Mouse (Mus musculus) liver, adult 2 months (tissue): ENCODE measurements around the gene Rnf113a2. TPM values are rescaled to one million over a fixed set of nuclear protein-coding genes. Genes with fewer than 3 reads are reported as not detected.

ENCODE experiments used
- DNase-seq: peaks from one replicate; pipeline ENCODE4 v3.0.0-alpha.2; 2011; ENCODE audit warnings: low read depth, low spot score; ENCODE audit errors: extremely low read depth
- H3K27ac ChIP-seq: fragments of 200-500 bp; replicated peaks from 2 replicates; pipeline ENCODE4 v1.5.1; 2012; ENCODE audit warnings: low read depth, mild to moderate bottlenecking, control low read depth, inconsistent platforms, low read length; ENCODE audit not compliant: insufficient read depth
- H3K27me3 ChIP-seq: fragments of 200-500 bp; 2 replicates; pipeline ENCODE4 v1.6.1; 2012; ENCODE audit warnings: mild to moderate bottlenecking, moderate library complexity, low read length, inconsistent platforms; ENCODE audit not compliant: control insufficient read depth, insufficient read depth
- H3K36me3 ChIP-seq: fragments of 200-500 bp; 2 replicates; pipeline ENCODE4 v1.6.1; 2012; ENCODE audit warnings: low read length, inconsistent platforms; ENCODE audit not compliant: control insufficient read depth, insufficient read depth
- H3K4me1 ChIP-seq: fragments of 200-500 bp; 2 replicates; pipeline ENCODE4 v1.6.1; 2011; ENCODE audit warnings: low read length; ENCODE audit not compliant: control insufficient read depth, insufficient read depth
- H3K4me3 ChIP-seq: fragments of 200-500 bp; 2 replicates; pipeline ENCODE4 v1.5.1; 2011; ENCODE audit warnings: low read depth, mild to moderate bottlenecking, control low read depth, low read length, moderate library complexity; ENCODE audit not compliant: insufficient read depth
- H3K79me2 ChIP-seq: fragments of 200-500 bp; 2 replicates; pipeline ENCODE4 v1.6.1; 2012; ENCODE audit warnings: inconsistent platforms, mild to moderate bottlenecking, low read length, moderate library complexity; ENCODE audit not compliant: control insufficient read depth, insufficient read depth
- H3K9ac ChIP-seq: fragments of 200-500 bp; 2 replicates; pipeline ENCODE4 v1.6.1; 2012; ENCODE audit warnings: low read depth, mild to moderate bottlenecking, control low read depth, inconsistent platforms, low read length
- CTCF ChIP-seq: fragments of 200-500 bp; IDR thresholded peaks from 2 replicates; pipeline ENCODE4 v1.5.1; 2011; ENCODE audit warnings: low read depth, low read length, control low read depth
- POLR2A ChIP-seq: fragments of 200-500 bp; IDR thresholded peaks from 2 replicates; pipeline ENCODE4 v1.6.1; 2011; ENCODE audit warnings: low read length, control low read depth; ENCODE audit not compliant: insufficient read depth; ENCODE audit errors: extremely low read depth
- WGBS: fragments of 180-500 bp; shearing (Covaris S2); methylation state at CpG from one replicate; pipeline ENCODE4 v1.1.7; 2018; 5-methylcytosine and 5-hydroxymethylcytosine counted together
- polyA plus RNA-seq: library from polyadenylated mRNA; depleted of rRNA; stranded (reverse); fragments of >200 nt; gene quantifications from 2 replicates; pipeline ENCODE4 v1.2.3, GENCODE M21; 2012
- total RNA-seq: library from RNA; depleted of rRNA; stranded (reverse); fragments of >200 nt; gene quantifications from 2 replicates; pipeline ENCODE4 v1.2.3, GENCODE M21; 2014

Rnf113a2 gene
- total and polyA plus RNA-seq, 2 experiments: 2.8 to 5.9 TPM

DNA sequence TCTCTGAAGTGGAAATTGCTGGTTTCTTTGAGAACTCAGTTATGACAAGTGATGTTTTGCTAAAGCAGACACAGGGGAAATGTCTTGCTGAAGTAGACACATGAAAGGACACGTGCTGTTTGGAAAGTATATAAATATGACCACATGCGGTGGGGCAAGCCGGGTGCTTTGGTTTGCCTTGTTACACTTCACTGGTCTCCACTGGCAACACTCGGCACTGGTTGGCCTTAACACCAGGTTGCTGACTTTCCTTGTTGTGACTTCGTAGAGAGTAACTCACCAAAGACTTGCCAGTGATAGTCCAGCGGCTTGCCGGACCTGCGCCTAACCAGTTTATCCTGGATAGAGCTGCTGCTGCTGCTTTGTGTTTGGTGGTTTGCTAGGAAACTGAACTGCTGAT is 28.9 kb upstream of the Rnf113a2 start:
- H3K36me3 ChIP-seq: peaks cover 46% of the 10 kb centered on the region
- H3K4me3 ChIP-seq: no peak overlapping the region
- no peak overlapping the region for H3K9ac ChIP-seq
- TF ChIP-seq CTCF: no peak
- no peak for TF ChIP-seq POLR2A
- peak overlapping the region; percentile 13; the same call in 1 of the 2 replicates for H3K27ac ChIP-seq
- no peaks in the 10 kb centered on the region for H3K27me3 ChIP-seq
- DNase-seq: peak; percentile 58
- peaks cover 11% of the 10 kb centered on the region for H3K4me1 ChIP-seq
- no peaks in the 10 kb centered on the region for H3K79me2 ChIP-seq
- WGBS: 82% methylated on average over 8 of the region's 8 CpGs

GRCm38 (mm10) chr12:84388774-84389400 is 28.1 kb upstream of the Rnf113a2 start:
- H3K9ac ChIP-seq: no peak overlapping the region
- H3K27ac ChIP-seq: peak overlapping the region; percentile 14; the same call in 1 of the 2 replicates
- H3K79me2 ChIP-seq: no peaks in the 10 kb centered on the region; the same call in 1 of the 2 replicates
- H3K4me3 ChIP-seq: no peak overlapping the region
- no peak for TF ChIP-seq CTCF
- peaks cover 50% of the 10 kb centered on the region for H3K36me3 ChIP-seq
- WGBS: 58% methylated on average over 14 of the region's 14 CpGs
- peaks cover 11% of the 10 kb centered on the region for H3K4me1 ChIP-seq
- H3K27me3 ChIP-seq: no peaks in the 10 kb centered on the region
- DNase-seq: no peak

- H3K4me1 ChIP-seq: peaks cover 2% of the 10 kb centered on the region; the same call in 1 of the 2 replicates
- H3K9ac ChIP-seq: no peak overlapping the region
- 88% methylated on average over 6 of the region's 6 CpGs for WGBS
- H3K79me2 ChIP-seq: no peaks in the 10 kb centered on the region; the same call in 1 of the 2 replicates
- H3K4me3 ChIP-seq: no peak overlapping the region
- H3K27me3 ChIP-seq: no peaks in the 10 kb centered on the region
- no peak for TF ChIP-seq POLR2A
- no peak for TF ChIP-seq CTCF
- no peak overlapping the region for H3K27ac ChIP-seq
- H3K36me3 ChIP-seq: peaks cover 57% of the 10 kb centered on the region
- DNase-seq: no peak
These were observed 26.7 kb upstream of the Rnf113a2 start for GRCm38 (mm10) chr12:84390336-84390735.

DNA sequence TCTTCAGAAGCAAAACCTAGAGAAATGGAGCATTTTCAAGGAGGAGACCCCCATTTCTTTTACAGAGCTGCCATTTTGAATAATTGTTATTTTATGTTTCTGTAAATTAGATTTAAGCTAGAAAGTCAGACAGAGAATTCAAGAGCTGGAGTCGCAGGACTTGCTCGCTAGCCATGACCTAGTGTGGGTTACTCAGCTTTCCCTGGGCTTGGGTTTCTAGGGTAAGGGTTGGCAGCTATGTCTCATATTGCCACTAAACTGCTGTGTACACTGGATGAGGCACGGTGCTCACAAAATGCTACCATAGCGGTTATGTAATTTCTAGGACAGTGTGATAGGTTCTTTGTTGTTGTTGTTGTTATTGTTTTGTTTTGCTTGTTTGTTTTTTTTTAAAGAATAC is 24.3 kb upstream of the Rnf113a2 start:
- peaks cover 7% of the 10 kb centered on the region for H3K4me1 ChIP-seq
- DNase-seq: no peak
- peaks cover 52% of the 10 kb centered on the region for H3K36me3 ChIP-seq
- H3K27ac ChIP-seq: no peak overlapping the region
- TF ChIP-seq CTCF (no peak), POLR2A (no peak)
- H3K27me3 ChIP-seq: no peaks in the 10 kb centered on the region
- H3K4me3 ChIP-seq: no peak overlapping the region
- WGBS: 67% methylated on average over 4 of the region's 4 CpGs
- H3K9ac ChIP-seq: no peak overlapping the region
- H3K79me2 ChIP-seq: no peaks in the 10 kb centered on the region; the same call in 1 of the 2 replicates

- no peak for DNase-seq
- TF ChIP-seq CTCF (no peak), POLR2A (no peak)
- Histone ChIP-seq H3K79me2 (peaks cover 3% of the 10 kb centered on the region; the same call in 1 of the 2 replicates), H3K36me3 (peaks cover 47% of the 10 kb centered on the region), H3K27me3 (no peaks in the 10 kb centered on the region), H3K4me1 (peaks cover 10% of the 10 kb centered on the region), H3K4me3 (no peak overlapping the region), H3K27ac (0 out of 2 replicates have a peak overlapping the region, but pooled peaks have one; percentile 8), H3K9ac (no peak overlapping the region)
- 55% methylated on average over 5 of the region's 5 CpGs for whole genome bisulfite sequencing
These were observed 23.1 kb upstream of the Rnf113a2 start for GRCm38 (mm10) chr12:84393847-84394246.

- Histone ChIP-seq H3K4me3 (no peak overlapping the region), H3K27ac (peak overlapping the region; percentile 32), H3K36me3 (peaks cover 40% of the 10 kb centered on the region), H3K79me2 (peaks cover 3% of the 10 kb centered on the region; the same call in 1 of the 2 replicates), H3K4me1 (peaks cover 10% of the 10 kb centered on the region), H3K9ac (no peak overlapping the region), H3K27me3 (no peaks in the 10 kb centered on the region)
- DNase-seq: peak; percentile 78
- no peak for TF ChIP-seq CTCF
- TF ChIP-seq POLR2A: no peak
- WGBS: 54% methylated on average over 14 of the region's 14 CpGs
These were observed 19.9 kb upstream of the Rnf113a2 start for GRCm38 (mm10) chr12:84396947-84397679.
